Mouse (Mus musculus): ENCODE results near the gene Lrch1. TPM values are rescaled to one million over a fixed set of nuclear protein-coding genes. Genes with fewer than 3 reads are reported as not detected.

The Lrch1 gene
- total RNA-seq, 2 experiments from 2014 or later = 21.9 to 24.1 TPM

DNA sequence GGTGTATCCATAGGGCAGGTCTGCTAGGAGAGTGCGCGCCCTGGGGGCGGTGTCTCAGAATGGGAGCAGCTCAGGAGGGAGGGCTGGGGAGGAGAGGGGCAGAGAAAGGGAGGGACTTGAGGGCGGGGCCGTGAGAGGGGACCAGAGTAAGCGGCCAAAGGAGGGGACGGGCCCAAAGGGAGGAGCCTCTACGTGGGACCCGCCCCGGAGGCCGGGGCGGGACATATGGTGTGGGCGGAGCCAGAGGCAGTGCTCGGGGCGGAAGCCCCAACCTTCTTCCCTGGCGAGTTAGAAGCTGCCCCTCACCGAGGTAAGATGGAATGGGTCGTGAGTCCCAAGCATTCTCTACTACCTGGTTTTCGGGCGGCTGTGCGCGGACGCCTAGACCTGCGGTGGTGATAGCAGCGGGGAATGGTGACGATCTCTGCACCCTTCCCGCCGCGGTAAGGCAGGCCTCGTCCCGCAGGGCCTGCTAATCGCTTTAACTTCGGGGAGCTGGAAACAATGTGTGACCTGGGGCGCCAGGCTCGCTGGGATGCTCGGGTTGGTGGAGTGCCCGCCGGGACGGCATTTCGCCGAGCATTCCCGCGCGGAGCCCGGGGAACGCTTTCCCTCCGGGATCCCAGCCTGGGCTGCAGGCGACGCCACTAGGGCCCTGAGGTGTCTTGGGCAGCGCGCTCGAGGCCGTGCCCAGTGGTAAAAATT, 215.4 kb downstream of the Lrch1 start, which contains the start of gene Esd:
Gene Esd, plus strand, starts transcription at position 219 of the 705 bp plus-strand sequence.
- DNase-seq (ENCODE audit: low spot score in 2 of 2) = peak; percentile 75 to 89

DNA sequence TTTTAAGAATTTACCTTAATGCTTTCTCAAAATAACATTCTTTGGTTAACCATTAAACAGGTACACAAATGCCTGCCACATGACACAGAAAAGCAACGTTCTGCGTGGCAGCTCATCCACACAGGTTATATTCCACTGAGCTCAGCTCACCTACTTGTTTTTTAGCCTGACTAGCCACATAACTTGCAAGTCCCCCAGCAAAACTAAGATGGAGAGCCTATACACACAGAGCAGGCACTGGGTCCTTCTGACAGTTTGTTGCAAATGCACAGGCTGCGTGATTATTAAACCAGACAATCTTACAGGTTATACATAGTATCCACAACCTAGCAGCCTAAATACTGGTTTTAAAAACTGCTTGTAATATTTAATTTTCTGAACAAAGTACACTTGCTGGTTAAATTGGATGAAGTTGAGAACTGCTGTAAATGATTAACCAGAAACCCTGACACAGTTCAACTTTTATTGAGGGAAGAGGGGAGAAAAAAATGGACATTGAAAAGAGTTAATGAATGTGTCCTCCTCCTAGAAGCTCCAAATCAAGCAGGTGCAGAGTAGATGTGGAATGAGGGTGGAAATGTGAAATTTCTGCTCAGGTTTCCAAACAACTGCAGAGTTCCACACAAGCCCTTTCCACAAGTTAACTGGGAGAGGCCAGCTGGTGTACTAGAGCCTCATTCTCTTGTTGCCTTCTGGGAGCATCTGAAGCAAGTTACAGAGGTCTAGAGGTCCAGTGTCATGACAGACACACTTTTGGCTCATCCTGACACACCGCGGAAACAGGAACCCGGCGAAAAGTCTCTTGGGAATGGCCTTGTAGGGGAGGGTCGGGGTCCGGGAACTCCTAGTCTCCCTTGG, 216.2 kb downstream of the Lrch1 start:
- no peak for DNase-seq (ENCODE audit: low spot score in 2 of 2)

GRCm38 (mm10) chr14:74723541-74723940, 224.1 kb downstream of the Lrch1 start:
- DNase-seq (ENCODE audit: low spot score in 2 of 2) = no peak

DNA sequence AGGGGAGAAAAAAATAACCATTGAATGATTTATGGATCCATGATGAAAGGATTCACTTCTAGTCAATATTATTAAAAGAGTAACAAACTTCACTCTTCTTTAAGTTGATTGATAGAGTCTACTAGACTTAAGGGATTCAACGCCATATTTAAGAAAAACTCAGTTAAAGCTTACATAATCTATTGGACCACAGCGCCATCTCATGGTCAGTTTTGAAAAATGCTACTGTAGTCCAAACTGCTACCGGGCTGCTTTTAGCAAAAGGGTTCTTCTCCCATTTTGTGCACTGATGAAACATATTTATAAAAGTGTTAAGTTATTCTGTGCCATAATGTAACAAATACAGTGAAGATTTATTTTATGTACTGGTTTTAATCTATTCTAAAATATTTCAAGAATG, 238.6 kb downstream of the Lrch1 start:
- DNase-seq (ENCODE audit: low spot score in 2 of 2) = peak; percentile 7 to 54

Other genes with a start within 250 kb of the Lrch1 start
- gene Esd, start 215.6 kb downstream of the Lrch1 start, total RNA-seq (2021) = 10 to 100 TPM; 85.4 to 90.1 TPM
- 1 to 10 TPM; 1.2 to 1.4 TPM for gene Rubcnl, start 68.2 kb upstream of the Lrch1 start, total RNA-seq (2021)
- gene Lrrc63, start 183.0 kb upstream of the Lrch1 start, total RNA-seq (2021) = not detected
- gene Lcp1, start 183.2 kb upstream of the Lrch1 start, total RNA-seq (2021) = 1 to 10 TPM; 6.9 to 7.5 TPM

Measured in layer of hippocampus, postnatal 14 days (tissue).